Mouse (Mus musculus) gastrocnemius, postnatal 10 days (tissue): ENCODE measurements around the gene Klk1b11. TPM values are rescaled to one million over a fixed set of nuclear protein-coding genes. Genes with fewer than 3 reads are reported as not detected.
"Not testable (repeated sequence)": the region's sequence is repeated elsewhere in the genome, so short reads cannot be mapped to it uniquely, and the experiment has no call there.

ENCODE experiments used
- DNase-seq: peaks from one replicate; pipeline ENCODE4 v3.0.0; 2021; ENCODE audit warnings: mixed read lengths
- long read RNA-seq, 2 experiments: library from polyadenylated mRNA; stranded (forward); transcript quantifications; one replicate each; pipeline ENCODE4 v2.0.0; 2021
- total RNA-seq, 2 experiments: library from RNA; stranded (reverse); gene quantifications; 2 replicates each; pipeline ENCODE4 v1.2.3; 2021

Gene Klk1b11
- not detected for total RNA-seq
- long read RNA-seq, experiment 1: 0 reads
- long read RNA-seq, experiment 2: 0 reads

- not testable (repeated sequence) for DNase-seq
These were observed at the start of gene Klk1b11 for GRCm38 (mm10) chr7:43995577-43995976. TSS of gene Klk1b11 (plus strand) at chr7:43995877.

- no peak for DNase-seq
These were observed 45.3 kb upstream of the Klk1b11 start, which contains the start of gene Klk1b8 for GRCm38 (mm10) chr7:43950364-43950763. TSS of gene Klk1b8 (plus strand) at chr7:43950664.

GRCm38 (mm10) chr7:43952703-43953102 lies 43.0 kb upstream of the Klk1b11 start:
- DNase-seq: no peak

GRCm38 (mm10) chr7:43966451-43966850 lies 29.2 kb upstream of the Klk1b11 start, which contains the start of gene Klk1b1:
TSS of gene Klk1b1 (plus strand) at chr7:43966751.
- DNase-seq: no peak

- DNase-seq: no peak
These were observed 28.6 kb upstream of the Klk1b11 start for GRCm38 (mm10) chr7:43967058-43967457.

GRCm38 (mm10) chr7:43967612-43968011 lies 28.1 kb upstream of the Klk1b11 start:
- no peak for DNase-seq

- not testable (repeated sequence) for DNase-seq
These were observed 19.9 kb upstream of the Klk1b11 start, which contains the start of gene Klk1b9 for GRCm38 (mm10) chr7:43975761-43976160. TSS of gene Klk1b9 (plus strand) at chr7:43976061.

GRCm38 (mm10) chr7:43985657-43986056 lies 10.0 kb upstream of the Klk1b11 start:
- DNase-seq: no peak

- DNase-seq: not testable (repeated sequence)
These were observed 856 bp upstream of the Klk1b11 start for GRCm38 (mm10) chr7:43994821-43995220.

- no peak for DNase-seq
These were observed 9.2 kb downstream of the Klk1b11 start for GRCm38 (mm10) chr7:44004847-44005246.

- DNase-seq: not testable (repeated sequence)
These were observed 16.2 kb downstream of the Klk1b11 start, which contains the start of gene Klk1b26 for GRCm38 (mm10) chr7:44011868-44012267. TSS of gene Klk1b26 (plus strand) at chr7:44012168.

GRCm38 (mm10) chr7:44014666-44015065 lies 19.0 kb downstream of the Klk1b11 start:
- DNase-seq: not testable (repeated sequence)

GRCm38 (mm10) chr7:44015071-44015470 lies 19.4 kb downstream of the Klk1b11 start:
- DNase-seq: no peak

Other genes with a start within 250 kb of the Klk1b11 start
- not detected for gene Klk12, start 227.0 kb upstream of the Klk1b11 start, total RNA-seq
- not detected for gene Klk11, start 221.3 kb upstream of the Klk1b11 start, total RNA-seq
- under 1 TPM; 0.28 to 0.32 TPM for gene Klk10, start 214.8 kb upstream of the Klk1b11 start, total RNA-seq
- gene Klk9, start 204.0 kb upstream of the Klk1b11 start, total RNA-seq: not detected
- 1 to 10 TPM; 2.0 to 2.2 TPM for gene Klk8, start 198.3 kb upstream of the Klk1b11 start, total RNA-seq
- gene Klk7, start 184.6 kb upstream of the Klk1b11 start, total RNA-seq: not detected
- not detected for gene Klk6, start 171.4 kb upstream of the Klk1b11 start, total RNA-seq
- not detected for gene Klk5, start 153.9 kb upstream of the Klk1b11 start, total RNA-seq
- not detected for gene Klk4, start 114.7 kb upstream of the Klk1b11 start, total RNA-seq
- not detected for gene Klk15, start 62.1 kb upstream of the Klk1b11 start, total RNA-seq
- not detected for gene Klk1b8, start 45.2 kb upstream of the Klk1b11 start, total RNA-seq
- gene Klk1b1, start 29.1 kb upstream of the Klk1b11 start, total RNA-seq: not detected
- not detected for gene Klk1b9, start 19.8 kb upstream of the Klk1b11 start, total RNA-seq
- under 1 TPM in 1 of 2 experiments, not detected in 1; 0.23 TPM for gene Klk1b26, start 16.3 kb downstream of the Klk1b11 start, total RNA-seq
- gene Klk1b27, start 56.4 kb downstream of the Klk1b11 start, total RNA-seq: not detected
- gene Klk1b21, start 106.5 kb downstream of the Klk1b11 start, total RNA-seq: not detected
- gene Klk1b22, start 116.8 kb downstream of the Klk1b11 start, total RNA-seq: not detected
- not detected for gene Klk1b16, start 140.9 kb downstream of the Klk1b11 start, total RNA-seq
- not detected for gene Klk1b24, start 192.4 kb downstream of the Klk1b11 start, total RNA-seq
- gene Klk1b3, start 202.3 kb downstream of the Klk1b11 start, total RNA-seq: not detected
- gene Klk1b4, start 211.6 kb downstream of the Klk1b11 start, total RNA-seq: not detected
- not detected for gene Klk1b5, start 220.1 kb downstream of the Klk1b11 start, total RNA-seq
- gene Klk1, start 229.5 kb downstream of the Klk1b11 start, total RNA-seq: not detected
- gene Gm36864, start 240.3 kb downstream of the Klk1b11 start, total RNA-seq: not detected